Mouse (Mus musculus) lung, embryonic 15.5 days (tissue): Measurements from ENCODE around the gene Macrod1. TPM values are rescaled to one million over a fixed set of nuclear protein-coding genes. Genes with fewer than 3 reads are reported as not detected.

Source experiments
- ATAC-seq: fragments of 200-750 bp; cut with Nextera tagmentation; 2 replicates; pipeline ENCODE4 v1.8.0; 2017; ENCODE audit warnings: moderate number of reproducible peaks, borderline replicate concordance; ENCODE audit not compliant: low FRiP score, low TSS enrichment; ENCODE audit errors: extremely low read depth
- H3K27ac ChIP-seq: fragments of 300-500 bp; sonication (generic); 2 replicates; pipeline ENCODE4 v1.5.1; 2015; ENCODE audit warnings: moderate library complexity, mild to moderate bottlenecking, inconsistent platforms
- H3K27me3 ChIP-seq: fragments of 300-500 bp; sonication (generic); 2 replicates; pipeline ENCODE4 v1.6.1; 2015; ENCODE audit warnings: inconsistent platforms
- H3K36me3 ChIP-seq: fragments of 300-500 bp; sonication (generic); 2 replicates; pipeline ENCODE4 v1.6.1; 2015; ENCODE audit warnings: inconsistent platforms
- H3K4me1 ChIP-seq: fragments of 300-500 bp; sonication (generic); 2 replicates; pipeline ENCODE4 v1.6.1; 2015; ENCODE audit warnings: inconsistent platforms
- H3K4me2 ChIP-seq: fragments of 300-500 bp; sonication (generic); 2 replicates; pipeline ENCODE4 v1.6.1; 2015; ENCODE audit warnings: inconsistent platforms, mild to moderate bottlenecking, moderate library complexity
- H3K4me3 ChIP-seq: fragments of 300-500 bp; sonication (generic); 2 replicates; pipeline ENCODE4 v1.5.1; 2015; ENCODE audit warnings: mild to moderate bottlenecking, inconsistent platforms
- H3K9ac ChIP-seq: fragments of 300-500 bp; sonication (generic); 2 replicates; pipeline ENCODE4 v1.6.1; 2015; ENCODE audit warnings: inconsistent platforms
- H3K9me3 ChIP-seq: fragments of 300-500 bp; sonication (generic); 2 replicates; pipeline ENCODE4 v1.6.1; 2016; ENCODE audit warnings: inconsistent platforms
- WGBS: fragments of 180-500 bp; shearing (Covaris S2); methylation state at CpG from one replicate; pipeline ENCODE4 v1.1.7; 2015; 5-methylcytosine and 5-hydroxymethylcytosine counted together
- polyA plus RNA-seq: library from polyadenylated mRNA; unstranded; fragments of >200 nt; fragmentation: Nextera tagmentation; extraction: Ambion mirVana; gene quantifications from 2 replicates; pipeline ENCODE4 v1.2.1, GENCODE M21; 2015

Macrod1 gene
- polyA plus RNA-seq, 1 experiment from 2014 or later: 14.2 TPM

DNA sequence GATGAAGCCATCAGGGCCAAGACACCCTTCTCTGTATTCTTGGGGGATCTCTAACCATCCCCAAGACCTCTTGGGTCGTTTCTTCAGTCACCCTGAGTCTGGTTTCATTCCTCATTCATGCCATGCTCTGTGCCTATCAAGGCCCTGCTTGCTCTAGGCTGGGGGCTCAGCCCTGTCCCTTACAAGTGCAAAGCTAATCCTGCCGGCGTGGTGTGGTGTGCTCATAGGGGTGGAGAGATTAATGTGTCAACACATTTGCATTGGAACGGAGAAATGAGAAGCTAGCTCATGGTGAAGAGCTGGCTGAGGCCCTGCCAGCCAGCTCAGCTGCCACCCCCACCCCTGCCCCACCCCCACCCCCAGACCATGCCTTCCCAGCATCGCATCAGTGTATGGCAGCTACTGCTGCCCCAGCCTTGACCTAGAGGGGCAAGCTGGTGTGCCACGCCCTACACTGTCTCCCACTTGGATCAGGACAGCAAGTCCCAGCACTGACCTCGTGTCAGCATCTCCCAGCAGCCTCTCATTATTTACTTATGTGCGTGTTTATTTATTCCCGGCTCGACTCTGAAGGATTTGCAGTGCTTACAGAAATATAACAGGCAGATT is 66.2 kb downstream of the Macrod1 start:
- H3K9ac ChIP-seq: no peak overlapping the region
- WGBS: 17% methylated on average over 10 of the region's 10 CpGs
- H3K4me3 ChIP-seq: no peak overlapping the region
- no peaks in the 10 kb centered on the region for H3K9me3 ChIP-seq
- H3K4me1 ChIP-seq: peaks cover 13% of the 10 kb centered on the region
- no peak overlapping the region for H3K27ac ChIP-seq
- H3K36me3 ChIP-seq: no peaks in the 10 kb centered on the region
- peak; percentile 48; the same call in 1 of the 2 replicates for ATAC-seq
- H3K4me2 ChIP-seq: no peak overlapping the region
- H3K27me3 ChIP-seq: no peaks in the 10 kb centered on the region; the same call in 1 of the 2 replicates

DNA sequence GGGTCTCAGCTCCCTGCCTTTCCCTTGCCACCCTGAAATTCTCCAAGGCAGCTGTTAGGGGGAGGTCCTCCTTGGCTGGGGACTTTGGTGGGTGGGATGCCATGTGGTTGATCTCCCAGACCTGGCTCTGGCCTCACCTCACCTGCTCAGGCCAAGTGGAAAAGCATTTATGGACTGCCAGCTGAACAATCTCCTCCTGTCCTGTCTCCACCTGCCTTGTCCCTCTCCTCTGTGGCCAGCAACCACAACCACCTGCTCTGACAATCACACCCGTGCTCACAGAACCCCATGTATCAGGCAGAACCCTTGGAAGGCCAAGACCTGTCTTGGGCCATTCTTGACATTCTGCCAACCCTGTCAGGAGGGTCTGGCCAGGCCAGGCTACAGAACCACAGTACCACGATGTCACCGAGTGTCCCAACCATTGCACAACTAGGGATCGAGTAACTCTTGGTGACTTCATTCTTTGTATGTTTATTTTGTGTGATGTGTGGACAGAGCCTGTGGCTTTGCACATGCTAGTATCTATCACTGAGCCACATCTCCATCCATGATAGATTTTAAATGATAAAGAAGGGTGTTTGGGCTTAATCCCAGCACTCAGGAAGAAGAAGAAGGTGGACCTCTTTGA is 69.0 kb downstream of the Macrod1 start:
- Histone ChIP-seq H3K9me3 (no peaks in the 10 kb centered on the region), H3K36me3 (no peaks in the 10 kb centered on the region), H3K27me3 (no peaks in the 10 kb centered on the region), H3K4me1 (peaks cover 13% of the 10 kb centered on the region), H3K4me2 (no peak overlapping the region), H3K4me3 (no peak overlapping the region), H3K9ac (no peak overlapping the region), H3K27ac (no peak overlapping the region)
- ATAC-seq: no peak
- 58% methylated on average over 4 of the region's 4 CpGs for WGBS

DNA sequence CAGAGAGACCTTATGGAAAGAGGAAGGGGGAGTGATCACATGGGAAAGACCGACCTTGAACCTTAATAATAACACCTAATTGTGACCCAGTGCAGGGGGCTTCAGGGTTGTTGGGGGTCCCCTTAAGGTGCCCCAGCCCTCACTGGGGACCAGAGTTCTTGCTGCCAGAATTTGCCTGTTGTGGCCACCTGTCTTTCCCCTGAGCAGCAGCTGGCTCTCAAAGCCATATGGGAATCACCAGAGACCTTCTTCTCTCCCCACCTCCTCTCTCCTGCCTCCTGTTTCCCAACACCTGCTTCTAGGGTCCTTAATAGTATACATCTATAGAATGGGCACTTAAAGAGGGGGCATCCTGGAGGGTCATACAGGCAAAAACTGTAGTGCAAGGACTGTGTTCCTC is 69.6 kb downstream of the Macrod1 start:
- Histone ChIP-seq H3K27ac (no peak overlapping the region), H3K4me1 (peaks cover 13% of the 10 kb centered on the region), H3K27me3 (no peaks in the 10 kb centered on the region), H3K36me3 (no peaks in the 10 kb centered on the region), H3K9me3 (no peaks in the 10 kb centered on the region), H3K9ac (no peak overlapping the region), H3K4me3 (no peak overlapping the region), H3K4me2 (no peak overlapping the region)
- no peak for ATAC-seq
- 45% methylated on average over 1 of the region's 1 CpGs for WGBS

- Histone ChIP-seq H3K36me3 (no peaks in the 10 kb centered on the region), H3K4me2 (no peak overlapping the region), H3K9me3 (no peaks in the 10 kb centered on the region), H3K27me3 (no peaks in the 10 kb centered on the region), H3K4me1 (peaks cover 13% of the 10 kb centered on the region), H3K9ac (no peak overlapping the region), H3K4me3 (no peak overlapping the region), H3K27ac (no peak overlapping the region)
- WGBS: 58% methylated on average over 2 of the region's 2 CpGs
- ATAC-seq: no peak
These were observed 70.3 kb downstream of the Macrod1 start for GRCm38 (mm10) chr19:7126933-7127332.

DNA sequence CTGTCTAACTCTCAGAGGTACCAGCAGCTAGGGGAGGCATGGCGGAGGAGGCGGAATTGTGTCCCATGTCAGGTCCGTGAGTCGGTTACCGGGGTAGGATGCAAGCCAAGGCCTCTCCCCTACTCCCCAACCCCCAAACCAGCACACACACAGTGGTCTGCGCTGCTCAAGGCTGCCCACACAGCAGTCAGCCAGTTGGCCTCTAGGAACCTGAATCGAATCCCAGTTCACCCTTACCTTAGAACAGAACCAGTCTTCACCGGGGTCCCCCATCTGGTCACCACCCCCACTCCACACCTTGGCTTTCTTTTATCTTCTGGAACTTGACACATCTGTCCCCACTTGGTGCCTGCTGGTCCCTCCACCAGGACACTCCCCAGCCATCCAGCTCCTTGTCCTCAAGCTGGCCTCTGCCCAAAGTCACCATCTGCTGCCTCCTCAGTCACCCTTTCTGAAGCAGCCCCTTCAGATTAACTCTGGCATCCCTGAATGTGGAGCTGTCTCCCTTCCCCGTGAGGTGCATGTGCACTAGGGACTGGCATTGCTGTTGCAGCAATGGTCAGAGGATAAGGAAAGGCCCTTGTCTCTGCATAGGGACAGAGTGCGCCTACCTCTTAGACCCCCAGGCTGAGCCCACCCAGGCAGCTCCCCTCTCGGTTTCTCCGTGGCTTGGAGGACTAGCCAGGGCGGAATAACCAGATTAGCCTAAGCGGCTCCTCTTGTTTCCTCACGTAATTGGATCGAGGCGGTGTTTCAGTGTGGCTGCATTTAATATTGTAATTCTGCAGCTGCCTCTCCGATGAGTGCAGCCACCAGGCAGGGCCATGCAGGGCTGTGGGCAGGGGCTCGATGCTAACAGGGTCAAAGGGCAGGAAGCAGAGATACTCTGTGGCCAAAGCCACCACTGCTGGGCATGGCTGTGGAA is 72.2 kb downstream of the Macrod1 start:
- Histone ChIP-seq H3K4me2 (no peak overlapping the region), H3K4me1 (no peaks in the 10 kb centered on the region), H3K36me3 (no peaks in the 10 kb centered on the region), H3K4me3 (no peak overlapping the region), H3K9me3 (no peaks in the 10 kb centered on the region), H3K9ac (no peak overlapping the region), H3K27ac (no peak overlapping the region), H3K27me3 (0 out of 2 replicates have a peak, but pooled peaks cover 3% of the 10 kb centered on the region)
- ATAC-seq: no peak
- 59% methylated on average over 19 of the region's 19 CpGs for WGBS

- 46% methylated on average over 11 of the region's 11 CpGs for WGBS
- no peak overlapping the region for H3K4me3 ChIP-seq
- no peak overlapping the region for H3K27ac ChIP-seq
- no peaks in the 10 kb centered on the region for H3K9me3 ChIP-seq
- 0 out of 2 replicates have a peak, but pooled peaks cover 13% of the 10 kb centered on the region for H3K27me3 ChIP-seq
- H3K4me2 ChIP-seq: no peak overlapping the region
- no peak overlapping the region for H3K9ac ChIP-seq
- H3K36me3 ChIP-seq: no peaks in the 10 kb centered on the region
- ATAC-seq: no peak
- peaks cover 14% of the 10 kb centered on the region for H3K4me1 ChIP-seq
These were observed 73.7 kb downstream of the Macrod1 start for GRCm38 (mm10) chr19:7130317-7130716.

DNA sequence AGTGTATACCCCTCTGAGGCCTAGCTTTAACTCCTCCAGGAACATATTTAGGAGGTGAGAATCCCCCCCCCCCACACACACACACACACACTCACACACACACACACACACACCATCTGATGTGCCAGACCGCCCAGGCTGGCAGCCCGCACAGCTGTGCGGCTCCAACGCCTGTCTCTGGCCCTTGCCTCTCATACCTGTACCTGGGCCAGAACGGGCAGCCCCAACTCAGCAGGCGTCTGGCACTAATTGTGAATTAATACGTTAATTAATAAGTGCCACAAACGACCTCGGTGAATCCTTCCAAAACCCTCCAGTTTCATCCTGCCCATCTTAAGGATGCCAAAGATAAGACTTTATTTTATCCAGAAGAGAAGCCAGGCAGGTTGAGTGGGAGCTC is 76.8 kb downstream of the Macrod1 start:
- Histone ChIP-seq H3K9ac (no peak overlapping the region), H3K4me2 (no peak overlapping the region), H3K36me3 (no peaks in the 10 kb centered on the region), H3K27me3 (peaks cover 37% of the 10 kb centered on the region), H3K9me3 (no peaks in the 10 kb centered on the region), H3K4me3 (no peak overlapping the region), H3K4me1 (peaks cover 27% of the 10 kb centered on the region), H3K27ac (no peak overlapping the region)
- 88% methylated on average over 9 of the region's 9 CpGs for WGBS
- no peak for ATAC-seq

- Histone ChIP-seq H3K36me3 (no peaks in the 10 kb centered on the region), H3K27me3 (peaks cover 37% of the 10 kb centered on the region), H3K4me1 (peaks cover 27% of the 10 kb centered on the region), H3K4me3 (no peak overlapping the region), H3K4me2 (peak overlapping the region; percentile 23; the same call in 1 of the 2 replicates), H3K27ac (peak overlapping the region; percentile 37; the same call in 1 of the 2 replicates), H3K9ac (no peak overlapping the region), H3K9me3 (no peaks in the 10 kb centered on the region)
- WGBS: 26% methylated on average over 17 of the region's 17 CpGs
- ATAC-seq: no peak
These were observed 78.1 kb downstream of the Macrod1 start for GRCm38 (mm10) chr19:7134631-7135091.

DNA sequence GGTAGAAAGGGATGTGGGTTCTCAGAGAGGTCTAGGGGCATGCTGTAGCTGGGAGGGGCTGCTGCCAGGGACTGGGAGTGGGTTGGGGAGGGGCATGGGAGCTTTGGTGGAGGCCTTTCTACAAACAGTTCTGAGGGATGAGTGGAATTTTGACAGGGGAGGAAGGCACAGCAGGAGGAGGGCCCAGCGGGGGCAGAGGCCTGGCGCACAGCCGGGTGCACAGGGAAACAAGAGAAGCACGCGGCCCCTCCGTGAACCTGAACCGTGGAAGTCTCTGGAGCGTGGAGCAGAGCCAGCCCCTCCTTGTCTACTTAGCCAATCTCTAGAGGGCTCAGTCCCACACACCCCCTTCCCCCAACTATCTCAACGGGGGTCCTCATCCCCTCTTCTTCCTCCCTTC is 78.9 kb downstream of the Macrod1 start:
- 16% methylated on average over 9 of the region's 9 CpGs for WGBS
- no peak overlapping the region for H3K4me2 ChIP-seq
- 0 out of 2 replicates have a peak overlapping the region, but pooled peaks have one; percentile 37 for H3K27ac ChIP-seq
- H3K27me3 ChIP-seq: peaks cover 37% of the 10 kb centered on the region
- H3K36me3 ChIP-seq: no peaks in the 10 kb centered on the region
- H3K9me3 ChIP-seq: no peaks in the 10 kb centered on the region
- no peak overlapping the region for H3K9ac ChIP-seq
- peak; percentile 20 for ATAC-seq
- no peak overlapping the region for H3K4me3 ChIP-seq
- H3K4me1 ChIP-seq: peaks cover 30% of the 10 kb centered on the region

- H3K4me1 ChIP-seq: peaks cover 31% of the 10 kb centered on the region
- no peaks in the 10 kb centered on the region for H3K36me3 ChIP-seq
- 0 out of 2 replicates have a peak overlapping the region, but pooled peaks have one; percentile 2 for H3K4me2 ChIP-seq
- no peak overlapping the region for H3K27ac ChIP-seq
- H3K27me3 ChIP-seq: peaks cover 37% of the 10 kb centered on the region
- H3K9ac ChIP-seq: no peak overlapping the region
- 31% methylated on average over 9 of the region's 9 CpGs for WGBS
- no peak; the same call in 1 of the 2 replicates for ATAC-seq
- no peak overlapping the region for H3K4me3 ChIP-seq
- H3K9me3 ChIP-seq: no peaks in the 10 kb centered on the region
These were observed 79.4 kb downstream of the Macrod1 start for GRCm38 (mm10) chr19:7136016-7136415.

DNA sequence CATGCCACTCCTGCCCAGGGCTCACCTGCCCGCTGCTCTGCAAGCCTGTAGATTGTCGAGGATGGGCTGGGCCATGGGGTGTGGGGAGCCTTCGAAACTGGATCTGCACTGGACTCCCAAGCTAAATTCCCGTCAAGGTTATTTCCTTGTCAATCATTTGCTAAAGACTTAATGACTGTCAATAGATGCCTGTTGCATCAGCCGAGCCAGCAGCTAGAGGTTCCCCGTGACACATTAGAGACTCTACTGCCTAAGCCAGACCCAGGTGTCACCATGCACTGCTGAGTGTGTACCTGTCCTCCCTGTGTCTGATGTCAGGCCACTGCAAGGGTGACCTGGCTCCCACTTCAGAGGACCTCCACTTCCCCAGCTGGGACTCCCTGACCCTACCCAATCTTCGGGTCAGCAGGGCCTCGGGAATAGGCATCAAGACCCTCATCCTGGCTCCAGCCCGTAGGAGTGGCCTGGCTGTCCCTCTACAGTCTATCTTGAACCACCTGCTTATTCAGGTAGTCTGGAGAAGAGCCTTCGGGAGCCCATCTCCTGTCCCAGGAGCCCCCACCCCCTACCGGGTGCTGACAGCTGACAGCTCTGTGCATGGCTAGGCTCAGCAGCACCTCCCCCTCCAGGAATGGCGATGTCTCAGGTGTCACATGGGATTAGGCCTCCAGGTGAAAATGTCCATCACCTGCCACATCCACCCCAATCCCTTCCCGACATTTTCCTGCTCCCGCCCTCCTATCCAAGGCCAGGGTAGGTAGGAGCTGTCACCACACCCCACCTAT is 80.3 kb downstream of the Macrod1 start:
- H3K27ac ChIP-seq: no peak overlapping the region
- no peak overlapping the region for H3K4me3 ChIP-seq
- H3K9me3 ChIP-seq: no peaks in the 10 kb centered on the region
- H3K9ac ChIP-seq: no peak overlapping the region
- H3K4me1 ChIP-seq: peaks cover 31% of the 10 kb centered on the region
- peaks cover 37% of the 10 kb centered on the region for H3K27me3 ChIP-seq
- H3K4me2 ChIP-seq: no peak overlapping the region
- 41% methylated on average over 14 of the region's 14 CpGs for WGBS
- ATAC-seq: no peak
- H3K36me3 ChIP-seq: no peaks in the 10 kb centered on the region
